Mouse (Mus musculus): ENCODE data around the gene Ablim1.

The Ablim1 gene

DNA sequence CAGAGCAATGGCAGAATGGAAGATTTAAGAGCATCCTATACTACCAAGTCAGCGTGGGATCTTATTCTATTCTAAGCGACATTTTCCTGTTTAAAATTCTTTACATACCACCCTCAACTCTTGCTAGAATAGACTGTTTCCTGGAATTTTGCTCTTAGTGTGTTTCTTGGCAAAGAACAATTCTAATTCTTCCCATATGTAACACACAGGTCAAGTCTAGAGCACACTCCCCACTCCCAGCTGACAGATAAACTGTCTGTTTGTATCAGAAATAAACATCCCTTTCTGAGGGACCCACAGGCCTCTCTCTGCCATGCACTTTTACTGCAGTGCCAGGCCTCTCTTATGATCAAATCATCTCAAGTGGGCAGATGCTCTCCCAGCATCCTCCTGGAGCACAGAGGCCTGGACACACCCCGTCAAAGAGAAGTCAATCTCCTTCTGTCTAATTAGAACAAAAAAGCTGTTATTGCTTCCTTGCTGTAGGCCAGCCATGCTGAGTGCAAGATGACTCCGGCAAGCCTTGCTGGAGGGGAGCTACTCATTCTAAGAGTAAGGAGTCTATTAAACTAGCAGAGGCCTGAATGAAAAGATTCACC is 211.3 kb downstream of the Ablim1 start:
- DNase-seq (ENCODE audit: low read depth, low spot score): no peak

DNA sequence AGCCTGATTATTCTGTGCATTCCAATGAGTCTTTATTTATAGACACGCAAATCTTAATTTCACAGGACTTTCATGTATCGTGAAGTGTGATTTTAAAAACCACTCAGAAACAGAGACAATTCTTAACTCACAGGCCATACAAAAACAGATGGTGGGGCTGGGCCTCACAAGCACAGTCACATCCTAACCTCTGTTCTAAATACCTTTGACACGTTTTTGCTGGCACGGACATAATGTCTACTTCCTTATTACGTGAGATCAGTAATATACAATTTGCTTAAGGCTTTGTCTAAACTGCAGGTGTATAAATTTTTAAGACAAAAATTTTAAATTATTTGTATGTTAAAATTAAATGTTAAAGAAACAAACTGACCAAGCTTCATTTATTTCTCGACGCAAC is 212.7 kb downstream of the Ablim1 start:
- no peak for DNase-seq (ENCODE audit: low read depth, low spot score)

DNA sequence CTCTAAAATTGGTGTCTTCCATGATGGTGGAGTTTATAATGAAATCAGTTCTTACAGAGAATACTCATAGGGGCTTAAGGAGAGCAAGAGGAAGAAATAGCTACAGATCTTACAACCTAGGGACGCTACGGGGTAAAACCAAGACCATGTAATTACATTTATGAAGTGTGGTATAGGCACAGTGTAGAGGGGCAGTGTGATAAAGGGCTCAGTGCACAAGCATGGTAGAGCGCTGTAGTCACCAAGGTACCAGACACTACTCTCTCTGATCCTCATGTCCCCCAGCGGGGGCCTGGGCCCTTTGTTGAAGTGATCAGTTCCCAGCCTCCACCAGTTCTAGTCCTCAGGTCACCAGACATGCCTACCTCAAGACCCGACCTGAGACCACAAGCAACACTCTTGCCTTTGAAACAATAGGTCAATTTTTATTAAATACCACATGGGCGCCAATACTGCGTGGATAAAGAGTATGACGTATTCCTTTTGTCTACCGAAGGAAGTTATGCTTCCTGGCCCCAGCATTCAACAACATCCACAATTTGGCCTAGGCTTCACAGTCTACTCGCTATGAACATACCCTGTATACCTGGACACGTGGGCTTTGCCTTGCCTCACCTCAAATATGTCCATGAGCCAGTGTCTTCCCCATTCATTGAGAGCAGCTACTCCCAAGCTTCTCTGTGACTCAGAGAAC is 213.8 kb downstream of the Ablim1 start:
- no peak for DNase-seq (ENCODE audit: low read depth, low spot score)

DNA sequence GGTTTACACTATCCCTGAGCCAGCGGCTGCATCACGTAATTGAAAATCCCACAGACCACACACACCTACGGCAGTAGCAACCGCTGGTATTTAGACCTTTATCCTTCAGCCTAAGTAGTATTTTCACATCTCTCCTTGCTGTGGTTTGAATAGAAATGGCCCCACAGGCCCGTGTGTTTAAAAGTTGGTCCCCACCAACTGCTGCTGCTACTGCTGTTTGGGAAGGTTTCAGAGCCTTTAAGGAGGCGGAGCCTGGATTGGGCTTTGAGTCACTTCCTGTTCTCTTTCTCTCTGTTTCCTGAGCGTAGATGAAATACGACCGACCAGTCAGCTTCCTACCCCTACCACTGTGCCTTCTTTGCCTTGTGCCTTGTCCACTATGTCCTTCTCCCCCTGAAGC is 214.7 kb downstream of the Ablim1 start:
- peak; percentile 71 for DNase-seq (ENCODE audit: low read depth, low spot score)

DNA sequence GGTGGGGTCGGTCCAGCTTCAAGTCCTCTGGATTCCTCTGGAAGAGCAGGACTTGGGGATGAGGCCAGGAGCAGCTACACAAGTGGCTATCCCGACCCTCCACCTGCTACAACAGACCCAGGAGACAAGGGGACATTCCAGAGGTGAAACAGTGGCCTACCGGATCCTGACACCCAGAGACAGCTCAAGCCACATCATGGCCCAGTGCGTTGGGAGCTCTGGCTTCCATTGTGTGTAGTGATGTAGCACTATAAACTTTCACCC is 215.7 kb downstream of the Ablim1 start:
- DNase-seq (ENCODE audit: low read depth, low spot score): no peak

DNA sequence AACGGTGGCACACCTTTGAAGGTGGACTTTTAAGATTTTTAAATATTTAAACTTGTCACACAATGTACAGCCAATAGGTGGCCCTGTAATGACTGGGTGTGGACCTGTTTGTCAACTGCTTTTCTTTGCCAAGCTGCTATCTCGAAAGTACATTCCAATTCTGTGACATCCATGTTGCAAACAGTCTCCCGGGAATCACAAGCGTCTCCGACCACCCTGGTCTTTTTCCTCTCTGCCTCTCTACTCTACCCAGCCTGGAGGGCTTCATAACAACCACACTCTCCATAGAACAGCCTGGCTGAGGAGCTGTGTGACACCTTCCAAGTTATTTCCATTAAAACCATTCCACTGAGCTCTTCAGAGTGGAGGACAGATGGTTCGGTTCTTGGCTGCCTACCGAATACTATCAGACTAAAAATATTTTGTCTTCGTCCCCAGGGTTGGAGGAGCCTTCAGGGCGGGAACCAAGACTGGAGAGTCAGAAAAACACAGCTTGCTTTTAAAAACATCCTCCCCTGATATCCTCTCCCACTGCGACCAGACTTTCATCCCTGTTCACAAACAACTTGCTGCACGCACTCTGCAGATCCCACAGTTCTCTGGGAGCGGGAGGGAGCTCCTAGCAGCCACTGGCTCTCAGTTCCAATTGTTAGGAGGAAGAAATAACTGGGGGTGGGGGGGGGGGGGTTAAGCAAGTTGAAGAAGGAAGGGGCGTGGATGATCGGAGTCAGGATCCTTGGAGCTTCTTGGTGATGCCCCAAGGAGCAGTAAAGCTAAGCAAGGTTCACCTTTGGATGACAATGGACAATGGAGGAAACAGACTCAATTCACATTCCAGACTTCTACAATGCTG is 216.3 kb downstream of the Ablim1 start:
- DNase-seq (ENCODE audit: low read depth, low spot score): no peak

DNA sequence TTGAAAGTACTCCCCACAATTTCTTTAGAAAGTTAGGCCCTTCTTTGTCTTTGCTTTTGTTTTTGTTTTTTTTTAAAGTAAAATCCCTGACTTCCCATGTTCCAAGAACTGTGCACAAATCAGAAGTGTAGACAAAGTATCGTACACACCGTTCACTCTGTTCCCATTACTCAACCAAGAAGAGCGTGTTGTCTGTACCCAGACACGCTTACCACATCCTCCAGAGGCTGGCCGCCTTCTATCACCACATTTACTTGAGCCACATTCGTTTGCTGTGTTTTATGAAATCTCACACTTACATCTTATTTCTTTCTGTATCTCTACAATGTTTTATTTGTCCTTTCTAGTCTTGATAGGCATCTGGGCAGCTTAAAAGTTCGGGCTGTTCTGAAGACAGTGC is 219.4 kb downstream of the Ablim1 start:
- peak; percentile 69 for DNase-seq (ENCODE audit: low read depth, low spot score)

DNA sequence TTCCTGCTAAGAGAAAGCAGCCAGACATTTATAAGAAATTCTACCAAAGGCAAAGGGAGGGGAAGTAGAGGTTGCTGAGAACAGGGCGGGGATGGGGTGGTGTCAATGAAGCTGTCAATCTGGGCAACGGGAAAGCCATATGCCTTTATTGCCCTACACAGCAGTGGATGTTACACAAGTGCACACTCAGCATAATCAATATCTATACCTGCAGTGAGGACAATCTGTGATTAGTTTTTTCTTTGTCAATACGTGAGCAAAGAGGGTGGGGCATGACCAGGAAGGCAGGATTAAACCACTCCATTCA is 221.1 kb downstream of the Ablim1 start:
- DNase-seq (ENCODE audit: low read depth, low spot score): peak; percentile 65

DNA sequence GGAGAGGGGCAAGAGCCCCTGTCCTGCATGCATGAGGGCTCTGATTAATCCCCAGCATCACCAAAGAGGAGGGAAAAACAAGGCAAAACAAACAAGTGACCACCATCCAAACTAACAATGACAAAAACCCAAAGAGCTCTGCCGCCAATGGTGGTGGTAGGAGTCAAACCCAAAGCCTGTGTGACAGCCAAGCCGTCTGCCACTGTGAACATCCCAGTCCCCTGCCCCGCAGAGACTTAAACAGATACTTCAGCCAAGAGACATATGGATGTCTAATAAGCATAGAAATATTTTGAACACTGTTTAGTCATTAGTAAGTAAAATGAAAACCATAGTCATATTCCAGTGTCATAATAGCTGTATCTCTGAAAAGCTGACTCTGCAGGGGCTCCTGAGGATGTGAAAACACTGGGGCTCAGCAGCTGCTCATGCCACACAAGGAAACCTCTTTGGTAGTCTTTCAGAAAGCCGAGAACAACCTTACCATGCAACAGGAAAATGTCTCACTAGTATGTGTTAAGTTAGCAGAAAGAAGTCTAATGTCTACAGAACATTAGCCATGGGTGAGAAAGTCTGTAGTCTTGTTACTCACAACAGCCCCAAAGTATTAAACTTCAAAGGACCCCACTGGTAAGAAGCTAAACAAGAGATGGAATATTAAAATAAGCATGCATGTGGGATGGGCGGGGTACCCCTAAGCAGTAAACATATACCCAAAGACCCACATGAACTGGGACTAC is 221.6 kb downstream of the Ablim1 start:
- DNase-seq (ENCODE audit: low read depth, low spot score): peak; percentile 51

DNA sequence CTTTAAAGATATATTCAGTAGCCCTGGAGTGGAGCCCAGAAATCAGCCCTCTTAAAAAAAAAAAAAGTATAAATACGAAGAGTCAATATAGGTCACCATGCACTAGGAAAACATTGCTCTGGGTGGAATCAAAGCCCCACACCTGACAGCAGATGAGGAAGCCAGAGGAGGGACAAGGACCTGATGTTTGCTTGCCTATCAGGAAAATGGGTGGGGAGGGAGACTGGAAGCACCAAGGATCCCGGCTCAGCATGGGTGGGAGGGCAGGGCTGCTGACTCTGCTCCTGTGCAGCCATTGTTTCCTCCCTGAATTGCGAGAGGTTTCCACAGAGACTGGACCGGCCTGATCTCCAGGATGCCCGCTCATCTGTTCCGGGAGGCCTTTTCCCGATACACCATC is 223.4 kb downstream of the Ablim1 start:
- DNase-seq (ENCODE audit: low read depth, low spot score): no peak

DNA sequence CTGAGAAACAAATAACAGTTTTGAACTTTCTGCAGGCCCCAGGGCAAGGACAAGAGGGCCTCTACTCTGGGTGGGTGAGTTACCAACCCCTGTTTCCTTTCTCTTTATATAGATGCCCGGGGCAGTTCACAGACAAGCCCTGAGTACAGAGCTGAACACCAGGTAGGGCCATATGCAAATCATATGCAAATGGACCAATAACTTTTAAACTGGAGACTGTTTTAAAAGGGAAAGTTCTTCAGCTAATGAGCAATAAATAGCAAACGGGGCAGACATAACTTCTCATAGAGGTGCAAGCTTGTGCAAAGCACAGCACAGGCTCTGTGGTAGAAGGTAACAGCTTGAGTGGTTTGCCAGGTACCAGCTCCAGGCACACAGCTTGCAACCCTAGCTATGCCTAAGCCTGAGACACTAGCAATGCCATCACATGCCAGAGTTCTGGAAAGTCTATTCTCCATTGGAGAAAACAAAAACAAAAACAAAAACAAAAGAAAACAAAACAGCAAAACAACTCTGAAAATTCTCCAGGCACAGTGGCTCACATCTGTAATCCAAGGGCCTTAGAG is 225.8 kb downstream of the Ablim1 start:
- no peak for DNase-seq (ENCODE audit: low read depth, low spot score)

DNA sequence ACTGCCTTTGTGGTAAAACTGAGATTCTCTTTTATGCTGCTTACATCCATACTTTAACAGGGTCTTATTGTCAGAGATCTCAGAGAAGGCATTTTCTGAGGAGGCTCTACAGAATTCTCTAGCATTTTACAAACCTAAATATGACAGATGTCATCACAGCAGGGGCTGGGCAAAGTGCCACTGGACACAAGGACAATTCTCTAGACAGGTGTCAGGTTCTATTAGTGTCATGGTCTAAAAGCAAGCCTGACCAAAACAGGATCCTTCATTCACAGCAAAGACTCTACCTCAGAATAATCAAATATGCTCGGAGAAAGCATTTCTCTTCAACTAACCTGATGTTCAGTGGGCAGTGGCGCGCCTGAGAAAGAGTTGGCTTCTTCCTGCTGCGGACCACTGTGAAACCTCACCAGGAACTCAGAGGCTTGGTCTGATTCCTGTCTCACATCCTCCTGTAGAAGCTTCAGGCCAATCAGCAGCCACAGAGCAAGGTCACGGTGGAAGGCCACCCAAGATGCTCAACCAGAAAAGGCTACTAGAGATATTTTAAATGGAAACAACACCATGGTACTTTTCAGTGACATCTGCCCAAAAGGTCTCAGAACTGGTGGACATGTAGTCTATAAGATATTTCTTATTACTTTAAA is 230.1 kb downstream of the Ablim1 start:
- no peak for DNase-seq (ENCODE audit: low read depth, low spot score)

DNA sequence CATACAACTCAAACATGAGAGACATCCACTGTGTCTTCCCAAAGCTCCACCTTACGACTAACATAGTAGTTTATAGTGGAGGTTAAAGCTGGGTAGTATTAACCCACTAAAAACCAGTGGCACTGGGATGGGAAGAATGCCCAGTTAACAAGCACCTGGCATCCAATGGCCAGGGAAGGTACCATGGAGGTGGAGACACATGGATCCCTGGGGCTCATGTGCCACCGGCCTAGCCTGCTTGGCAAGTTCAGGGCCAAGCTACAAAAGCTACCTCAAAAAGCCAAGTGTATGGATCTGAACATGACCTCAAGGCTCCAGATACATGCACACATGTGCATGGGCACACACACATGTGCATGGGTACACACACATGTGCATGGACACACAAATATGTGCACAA is 230.8 kb downstream of the Ablim1 start:
- DNase-seq (ENCODE audit: low read depth, low spot score): no peak

DNA sequence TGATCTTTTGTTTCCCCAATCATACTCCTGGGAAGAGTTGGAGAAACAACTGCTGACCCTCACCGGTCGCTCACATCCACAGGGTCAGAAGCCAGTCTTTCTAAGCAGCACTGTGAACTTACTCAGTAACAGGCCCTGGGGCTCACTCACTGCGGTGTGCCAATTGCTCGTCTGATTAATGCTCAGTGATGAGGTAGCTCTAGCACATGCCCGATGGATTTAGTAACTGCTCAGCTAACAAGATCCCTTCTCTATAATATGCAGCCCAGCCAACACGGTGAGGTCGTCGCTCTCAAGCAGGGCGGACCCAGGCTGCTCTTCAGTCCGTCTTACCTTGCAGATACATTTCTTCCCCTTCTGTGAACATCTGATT is 231.6 kb downstream of the Ablim1 start:
- DNase-seq (ENCODE audit: low read depth, low spot score): no peak

DNA sequence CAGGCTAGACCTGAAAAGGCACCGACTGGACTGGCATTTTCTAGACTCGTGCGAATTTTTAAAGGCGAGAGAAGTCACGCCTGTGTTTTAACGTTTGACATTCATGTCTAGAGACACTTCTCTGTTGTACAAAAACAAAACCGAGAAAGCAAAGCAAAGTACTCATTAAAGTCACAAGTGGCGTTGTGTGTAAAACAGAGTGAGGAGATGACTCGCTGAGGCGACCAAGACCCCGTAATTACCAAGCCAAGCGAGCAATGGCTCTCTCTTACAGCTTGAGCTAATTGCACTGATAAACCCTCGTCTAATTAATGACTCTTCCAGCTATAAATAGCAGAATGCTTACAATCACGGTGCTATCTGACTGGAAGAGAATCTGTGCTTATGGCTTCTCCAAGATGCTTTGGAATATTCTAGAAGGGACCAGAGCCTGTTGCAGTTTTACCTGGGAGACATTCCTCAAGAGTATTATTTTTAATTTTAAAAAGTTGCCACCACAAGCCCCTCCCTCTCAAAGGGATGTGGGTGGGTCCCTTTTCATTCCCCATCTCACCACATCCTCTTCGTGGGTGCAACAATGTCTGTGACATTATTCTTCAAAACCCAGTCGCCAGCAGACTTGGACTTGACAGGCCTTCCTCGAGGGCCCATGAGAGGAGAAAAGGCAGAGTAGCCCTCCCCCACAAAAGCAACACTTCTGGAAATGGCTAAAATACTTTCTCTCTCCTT is 232.1 kb downstream of the Ablim1 start:
- DNase-seq (ENCODE audit: low read depth, low spot score): peak; percentile 77

DNA sequence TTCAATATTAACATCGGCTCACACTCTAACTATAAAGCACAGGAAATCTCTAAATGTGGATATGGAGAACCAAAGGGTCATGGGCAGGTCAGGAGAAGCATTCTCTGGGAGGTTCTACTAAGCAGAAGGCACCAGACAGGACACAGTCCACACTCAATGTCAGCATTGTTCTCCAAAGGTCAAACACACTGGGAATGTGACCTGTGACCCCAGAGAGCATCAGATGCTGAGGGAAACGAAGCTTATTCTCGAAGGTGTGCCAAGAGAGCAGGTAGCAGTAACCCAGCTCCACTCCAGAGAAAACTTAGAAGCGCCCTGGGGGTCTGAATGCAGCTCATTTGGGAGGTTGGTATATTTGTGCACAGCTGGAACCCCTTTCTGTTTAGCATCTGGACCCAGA is 233.2 kb downstream of the Ablim1 start:
- DNase-seq (ENCODE audit: low read depth, low spot score): no peak

DNA sequence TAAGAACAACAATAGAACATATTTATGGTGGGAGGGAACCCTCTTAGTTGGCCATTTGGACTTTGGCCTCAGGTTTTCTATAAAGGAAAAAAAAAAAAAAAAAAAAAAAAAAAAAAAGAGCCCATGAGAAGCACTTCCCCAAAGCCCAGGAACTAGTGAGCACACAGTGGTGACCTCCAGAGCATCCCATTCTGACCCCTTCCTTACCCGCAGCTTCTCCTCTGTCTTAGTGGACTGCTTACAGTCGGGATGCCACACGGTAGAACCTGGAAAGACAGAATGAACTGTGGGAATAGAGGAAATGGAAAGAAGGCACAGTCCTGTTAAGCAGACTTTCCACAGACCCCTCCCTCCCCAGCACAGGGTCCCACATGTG is 235.1 kb downstream of the Ablim1 start:
- no peak for DNase-seq (ENCODE audit: low read depth, low spot score)

DNA sequence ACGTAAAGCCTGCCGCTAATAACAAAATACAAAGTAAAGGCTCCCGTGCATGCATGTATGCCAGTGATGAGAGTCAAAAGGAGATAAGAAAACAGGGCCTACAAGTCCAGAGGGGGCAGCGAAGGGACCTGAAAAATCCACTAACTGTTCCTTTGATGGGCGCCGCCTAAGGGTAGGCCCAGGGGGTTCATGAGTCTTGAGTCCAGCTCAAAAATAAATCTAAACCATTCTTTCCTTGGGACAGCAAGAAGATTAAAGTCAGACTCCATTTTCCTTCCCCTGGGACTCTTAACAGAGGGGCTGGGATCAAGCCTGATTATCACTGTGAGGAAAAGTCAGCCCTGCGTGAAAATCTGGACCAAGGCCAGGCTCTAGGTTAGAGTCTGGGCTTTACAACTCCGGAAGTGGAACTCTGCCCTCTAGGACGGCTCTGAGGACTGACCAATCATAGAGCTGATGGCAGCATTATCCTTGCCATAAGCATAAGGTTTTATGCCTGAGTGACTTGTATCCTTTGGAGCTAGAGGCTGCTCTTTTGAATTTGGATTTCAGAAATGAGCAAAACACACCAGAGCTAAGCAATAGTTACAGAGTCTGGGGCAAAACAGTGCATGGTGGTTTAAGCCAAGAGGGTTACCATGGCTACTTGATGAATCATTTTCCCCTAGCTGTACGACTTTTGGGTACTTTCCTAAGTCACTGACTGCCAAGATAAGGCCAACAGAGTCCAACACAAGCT is 235.7 kb downstream of the Ablim1 start:
- peak; percentile 71 for DNase-seq (ENCODE audit: low read depth, low spot score)

DNA sequence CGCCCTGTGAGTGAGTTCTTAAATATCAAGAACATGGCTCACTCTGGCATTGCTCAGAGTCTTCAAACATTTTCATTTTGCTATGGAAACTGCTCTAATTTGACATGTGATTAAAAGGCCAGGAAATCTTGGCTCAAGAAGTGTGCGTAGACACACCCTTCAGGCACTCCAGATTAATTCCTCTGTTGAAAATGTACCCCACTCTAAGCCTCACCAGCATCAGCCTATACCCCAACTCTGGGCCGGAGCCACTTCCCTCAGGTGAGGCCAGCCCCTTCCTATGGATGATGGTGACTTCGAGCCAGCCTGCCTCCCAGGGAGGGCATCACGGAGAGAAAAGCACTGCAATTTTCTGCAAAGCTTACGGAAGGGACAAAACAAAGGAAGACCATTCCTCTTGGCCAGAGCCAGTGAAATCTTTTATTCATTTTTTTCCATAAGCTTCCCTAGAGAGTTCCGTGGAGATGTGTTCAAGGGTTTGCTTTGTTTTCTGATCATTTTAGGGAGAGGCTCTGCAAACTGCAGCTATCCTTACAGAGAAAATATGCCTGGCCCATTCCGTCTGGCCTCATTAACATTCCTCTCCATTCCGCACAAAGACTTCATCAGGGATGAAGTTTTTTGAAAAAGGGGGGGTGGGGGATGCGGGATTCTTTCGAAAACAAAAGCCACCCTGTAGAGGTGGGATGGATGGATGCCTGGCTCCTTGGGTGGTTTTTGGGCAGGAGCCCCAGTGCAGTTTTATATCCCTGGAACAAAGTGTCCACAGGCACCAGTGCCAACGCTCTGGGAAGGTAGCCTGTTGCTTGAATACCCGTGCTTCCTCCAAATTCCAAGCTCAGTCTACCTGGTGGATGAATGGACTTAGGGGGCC is 236.7 kb downstream of the Ablim1 start:
- no peak for DNase-seq (ENCODE audit: low read depth, low spot score)
